ENCODE assay signal across 9 mouse cellular contexts in the genomic region with DNA sequence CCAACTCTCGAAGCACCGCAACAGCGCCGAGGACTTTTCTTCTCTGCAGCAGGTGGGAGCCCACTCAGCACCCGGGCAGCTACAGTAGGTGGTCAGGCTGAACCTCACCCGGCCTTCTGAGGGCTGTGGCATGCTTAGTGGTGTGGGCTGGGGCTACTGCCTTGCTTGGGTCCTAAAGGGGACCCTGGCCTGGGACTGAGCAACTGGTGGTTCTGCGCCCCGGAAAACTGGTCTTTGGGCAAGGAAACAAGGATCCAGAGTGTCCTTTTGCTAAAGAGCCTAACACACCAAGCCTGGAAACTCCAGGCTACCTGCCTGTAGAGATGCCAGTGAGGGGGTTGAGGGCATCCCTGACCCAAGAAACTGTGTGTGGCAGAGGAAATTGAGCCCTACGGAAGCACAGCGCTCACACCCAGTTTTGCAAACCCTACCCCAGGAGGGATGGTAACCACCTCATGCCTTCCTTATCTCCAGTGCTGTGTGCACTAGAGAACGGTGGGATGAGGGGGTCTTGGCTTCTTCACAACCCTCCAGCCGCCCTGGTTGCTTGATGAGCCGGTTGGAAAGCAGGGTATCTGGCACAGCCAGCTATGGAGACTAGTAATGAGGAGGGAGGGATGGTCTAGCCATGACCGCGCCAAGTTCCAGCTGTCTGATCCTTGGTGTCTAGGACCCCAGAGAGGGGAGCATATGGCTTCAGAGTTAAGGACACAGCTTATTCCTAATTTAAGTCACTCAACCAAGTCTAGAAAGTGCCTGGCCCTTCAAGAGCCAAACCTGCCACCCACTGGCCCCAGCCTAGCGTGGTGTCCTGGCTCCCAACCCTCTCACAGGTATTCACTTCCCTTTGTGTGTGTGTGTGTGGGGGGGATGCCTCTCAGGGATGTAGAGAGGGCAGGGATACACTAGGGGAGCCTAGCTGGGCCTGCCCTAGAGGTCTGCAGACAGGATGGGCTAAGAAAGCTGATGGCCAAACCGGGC. TPM values are rescaled to one million over a fixed set of nuclear protein-coding genes. Genes with fewer than 3 reads are reported as not detected.
DNase-seq lines count a peak whose midpoint lies in the region; ATAC-seq lines count a peak whose summit lies in the region.
"Had no signal": no experiment of that assay in that cellular context is flagged by ENCODE, and none has a peak within 500 bp of the region (broad histone marks: within the 10 kb centered on the region; RNA-seq: fewer than 3 reads in every experiment).

No protein-coding gene starts in this region.

- WGBS in kidney, embryonic 14.5 days: 36% methylated on average over 17 of the region's 17 CpGs
- 39% methylated on average over 15 of the region's 17 CpGs for WGBS in embryonic facial prominence, embryonic 11.5 days
- 29% methylated on average over 17 of the region's 17 CpGs for WGBS in hindbrain, embryonic 13.5 days
- WGBS in midbrain, embryonic 12.5 days: 30% methylated on average over 17 of the region's 17 CpGs

- peak; percentile 8; the same call in 1 of the 2 replicates for ATAC-seq in kidney, embryonic 14.5 days (ENCODE audit: low FRiP score, low TSS enrichment)
- ATAC-seq in embryonic facial prominence, embryonic 11.5 days (replicated peaks; ENCODE audit: insufficient number of reproducible peaks, low FRiP score, low TSS enrichment, low read depth): no peak; the same call in 1 of the 2 replicates
- no peak for ATAC-seq in hindbrain, embryonic 13.5 days (ENCODE audit: low FRiP score)
- 0 out of 2 replicates have a peak, but pooled peaks have one; percentile 10 for ATAC-seq in midbrain, embryonic 12.5 days (ENCODE audit: low FRiP score, low read depth)
- ATAC-seq in activated CD4-positive, CD25-positive, alpha-beta regulatory T cell, adult 4 months: no peak

- H3K4me1 ChIP-seq in kidney, embryonic 14.5 days (ENCODE audit: control insufficient read depth, insufficient read depth, low read length): peaks cover 22% of the 10 kb centered on the region
- peaks cover 2% of the 10 kb centered on the region for H3K4me1 ChIP-seq in embryonic facial prominence, embryonic 11.5 days (ENCODE audit: control insufficient read depth, insufficient read depth, low read length)
- peaks cover 32% of the 10 kb centered on the region for H3K4me1 ChIP-seq in hindbrain, embryonic 13.5 days (replicated peaks)
- H3K4me1 ChIP-seq in midbrain, embryonic 12.5 days: peaks cover 25% of the 10 kb centered on the region

- no peaks in the 10 kb centered on the region for H3K36me3 ChIP-seq in kidney, embryonic 14.5 days (ENCODE audit: control insufficient read depth, insufficient read depth, low read length)
- no peaks in the 10 kb centered on the region for H3K36me3 ChIP-seq in embryonic facial prominence, embryonic 11.5 days (replicated peaks; ENCODE audit: control insufficient read depth, insufficient read depth, low read depth, low read length)
- no peaks in the 10 kb centered on the region for H3K36me3 ChIP-seq in hindbrain, embryonic 13.5 days
- H3K36me3 ChIP-seq in midbrain, embryonic 12.5 days: no peaks in the 10 kb centered on the region

- peak overlapping the region; percentile 58 for H3K9ac ChIP-seq in kidney, embryonic 14.5 days (ENCODE audit: low read depth, low read length)
- peak overlapping the region; percentile 64 for H3K9ac ChIP-seq in embryonic facial prominence, embryonic 11.5 days (replicated peaks; ENCODE audit: low read length)
- H3K9ac ChIP-seq in hindbrain, embryonic 13.5 days: peak overlapping the region; percentile 64
- peak overlapping the region; percentile 47 for H3K9ac ChIP-seq in midbrain, embryonic 12.5 days (replicated peaks)

- H3K4me2 ChIP-seq in kidney, embryonic 14.5 days (replicated peaks; ENCODE audit: low read depth, low read length): peak overlapping the region; percentile 54
- peak overlapping the region; percentile 75 for H3K4me2 ChIP-seq in embryonic facial prominence, embryonic 11.5 days (ENCODE audit: low read depth, low read length)
- H3K4me2 ChIP-seq in hindbrain, embryonic 13.5 days: peak overlapping the region; percentile 69
- peak overlapping the region; percentile 74 for H3K4me2 ChIP-seq in midbrain, embryonic 12.5 days (replicated peaks)

- H3K27me3 ChIP-seq in kidney, embryonic 14.5 days (ENCODE audit: control insufficient read depth, insufficient read depth, low read length): no peaks in the 10 kb centered on the region
- H3K27me3 ChIP-seq in embryonic facial prominence, embryonic 11.5 days (ENCODE audit: control insufficient read depth, insufficient read depth, low read length): 0 out of 2 replicates have a peak, but pooled peaks cover 3% of the 10 kb centered on the region
- H3K27me3 ChIP-seq in hindbrain, embryonic 13.5 days: peaks cover 17% of the 10 kb centered on the region
- peaks cover 20% of the 10 kb centered on the region for H3K27me3 ChIP-seq in midbrain, embryonic 12.5 days

- DNase-seq in kidney, adult 18-20 months: no peak
- no peak for DNase-seq in embryonic facial prominence, embryonic 11.5 days (ENCODE audit: low spot score)
- DNase-seq in adipocyte (ENCODE audit: low spot score): no peak
- DNase-seq in cerebellum, adult 11-12 months: no peak
- DNase-seq: left cerebral cortex, postnatal 4 days had no signal

- H3K4me3 ChIP-seq in kidney, embryonic 14.5 days (ENCODE audit: low read length): peak overlapping the region; percentile 42
- peak overlapping the region; percentile 33 for H3K4me3 ChIP-seq in embryonic facial prominence, embryonic 11.5 days (ENCODE audit: low read depth, low read length)
- peak overlapping the region; percentile 37 for H3K4me3 ChIP-seq in hindbrain, embryonic 13.5 days
- peak overlapping the region; percentile 44 for H3K4me3 ChIP-seq in midbrain, embryonic 12.5 days

- peak overlapping the region; percentile 76; the same call in 1 of the 2 replicates for H3K27ac ChIP-seq in kidney, embryonic 14.5 days (ENCODE audit: low read depth, low read length)
- no peak overlapping the region; the same call in 1 of the 2 replicates for H3K27ac ChIP-seq in embryonic facial prominence, embryonic 11.5 days (replicated peaks; ENCODE audit: low read depth, low read length)
- H3K27ac ChIP-seq in hindbrain, embryonic 13.5 days: peak overlapping the region; percentile 27; the same call in 1 of the 2 replicates
- H3K27ac ChIP-seq in midbrain, embryonic 12.5 days (replicated peaks): no peak overlapping the region

- H3K9me3 ChIP-seq in kidney, embryonic 14.5 days (ENCODE audit: control insufficient read depth, low read length): no peaks in the 10 kb centered on the region
- H3K9me3 ChIP-seq in embryonic facial prominence, embryonic 11.5 days (replicated peaks; ENCODE audit: control insufficient read depth, low read length): no peaks in the 10 kb centered on the region
- no peaks in the 10 kb centered on the region for H3K9me3 ChIP-seq in hindbrain, embryonic 13.5 days
- H3K9me3 ChIP-seq in midbrain, embryonic 12.5 days: no peaks in the 10 kb centered on the region

RNA-seq across cellular contexts. Expression of gene Myl9, which starts 0.5 kb away (rescaled TPM):
- 218 and 250 TPM in 2 replicates for polyA plus RNA-seq in kidney, embryonic 14.5 days (2014; fragmentation: Nextera tagmentation; extraction: Ambion mirVana)
- 128 and 151 TPM in 2 replicates for polyA plus RNA-seq in embryonic facial prominence, embryonic 11.5 days (2014; fragmentation: Nextera tagmentation; extraction: Ambion mirVana)
- 39.1 and 53.3 TPM in 2 replicates for polyA plus RNA-seq in hindbrain, embryonic 13.5 days (2015; fragmentation: Nextera tagmentation; extraction: Ambion mirVana)
- polyA plus RNA-seq in midbrain, embryonic 12.5 days (2016; fragmentation: Nextera tagmentation; extraction: Ambion mirVana): 107 and 144 TPM in 2 replicates
- polyA plus RNA-seq in activated CD4-positive, CD25-positive, alpha-beta regulatory T cell, adult 4 months (2017; shearing (Covaris generic)): not detected

Comparison
In these comparisons a context has a peak if more than half of its experiments do, and no peak if none do; other contexts are left out.
1. ATAC-seq: peak in kidney, embryonic 14.5 days (single experiment) and midbrain, embryonic 12.5 days (single experiment); none in embryonic facial prominence, embryonic 11.5 days (single experiment), hindbrain, embryonic 13.5 days (single experiment) and activated CD4-positive, CD25-positive, alpha-beta regulatory T cell, adult 4 months (single experiment).
2. H3K27ac ChIP-seq: peak in kidney, embryonic 14.5 days (single experiment) and hindbrain, embryonic 13.5 days (single experiment); none in embryonic facial prominence, embryonic 11.5 days (single experiment) and midbrain, embryonic 12.5 days (single experiment).
3. RNA of gene Myl9, which starts 0.5 kb away (polyA plus RNA-seq): 218 to 250 TPM in kidney, embryonic 14.5 days, 107 to 144 TPM in midbrain, embryonic 12.5 days, 128 to 151 TPM in embryonic facial prominence, embryonic 11.5 days and 39.1 to 53.3 TPM in hindbrain, embryonic 13.5 days; not detected in activated CD4-positive, CD25-positive, alpha-beta regulatory T cell, adult 4 months; every median in the first group is over 10 times any median in the second.
4. Peak in every context shown above with its lines, with median percentiles within 50 percentile points of each other: H3K4me2 ChIP-seq, H3K4me3 ChIP-seq and H3K9ac ChIP-seq.